Mouse (Mus musculus) lung, adult 2 months (tissue): Measurements from ENCODE around the gene Prkce. TPM values are rescaled to one million over a fixed set of nuclear protein-coding genes. Genes with fewer than 3 reads are reported as not detected.
A peak's percentile ranks its signal among the peaks of the same experiment; 100 is the strongest.

Experiments used
- DNase-seq: peaks from one replicate; pipeline ENCODE4 v3.0.0; 2022
- H3K4me1 ChIP-seq: fragments of 200-500 bp; 2 replicates; pipeline ENCODE4 v1.6.1; 2011; ENCODE audit warnings: low read length; ENCODE audit not compliant: control insufficient read depth, insufficient read depth
- H3K4me3 ChIP-seq: fragments of 200-500 bp; replicated peaks from 2 replicates; pipeline ENCODE3; 2011; ENCODE audit warnings: low read depth, mild to moderate bottlenecking, control low read depth, low read length; ENCODE audit errors: extremely low read depth
- CTCF ChIP-seq: fragments of 200-500 bp; IDR thresholded peaks from 2 replicates; pipeline ENCODE4 v1.5.1; 2011; ENCODE audit warnings: mild to moderate bottlenecking, low read length, control low read depth; ENCODE audit not compliant: insufficient read depth
- POLR2A ChIP-seq: fragments of 200-500 bp; IDR thresholded peaks from 2 replicates; pipeline ENCODE4 v1.6.1; 2011; ENCODE audit warnings: low read depth, mild to moderate bottlenecking, control low read depth, low read length, borderline replicate concordance; ENCODE audit errors: extremely low read depth
- WGBS: fragments of 180-500 bp; shearing (Covaris S2); methylation state at CpG from one replicate; pipeline ENCODE4 v1.1.7; 2018; 5-methylcytosine and 5-hydroxymethylcytosine counted together
- polyA plus RNA-seq: library from polyadenylated mRNA; depleted of rRNA; stranded (reverse); fragments of >200 nt; gene quantifications from 2 replicates; pipeline ENCODE4 v1.2.3, GENCODE M21; 2012

The Prkce gene
- polyA plus RNA-seq, 1 experiment = 13.5 TPM

DNA sequence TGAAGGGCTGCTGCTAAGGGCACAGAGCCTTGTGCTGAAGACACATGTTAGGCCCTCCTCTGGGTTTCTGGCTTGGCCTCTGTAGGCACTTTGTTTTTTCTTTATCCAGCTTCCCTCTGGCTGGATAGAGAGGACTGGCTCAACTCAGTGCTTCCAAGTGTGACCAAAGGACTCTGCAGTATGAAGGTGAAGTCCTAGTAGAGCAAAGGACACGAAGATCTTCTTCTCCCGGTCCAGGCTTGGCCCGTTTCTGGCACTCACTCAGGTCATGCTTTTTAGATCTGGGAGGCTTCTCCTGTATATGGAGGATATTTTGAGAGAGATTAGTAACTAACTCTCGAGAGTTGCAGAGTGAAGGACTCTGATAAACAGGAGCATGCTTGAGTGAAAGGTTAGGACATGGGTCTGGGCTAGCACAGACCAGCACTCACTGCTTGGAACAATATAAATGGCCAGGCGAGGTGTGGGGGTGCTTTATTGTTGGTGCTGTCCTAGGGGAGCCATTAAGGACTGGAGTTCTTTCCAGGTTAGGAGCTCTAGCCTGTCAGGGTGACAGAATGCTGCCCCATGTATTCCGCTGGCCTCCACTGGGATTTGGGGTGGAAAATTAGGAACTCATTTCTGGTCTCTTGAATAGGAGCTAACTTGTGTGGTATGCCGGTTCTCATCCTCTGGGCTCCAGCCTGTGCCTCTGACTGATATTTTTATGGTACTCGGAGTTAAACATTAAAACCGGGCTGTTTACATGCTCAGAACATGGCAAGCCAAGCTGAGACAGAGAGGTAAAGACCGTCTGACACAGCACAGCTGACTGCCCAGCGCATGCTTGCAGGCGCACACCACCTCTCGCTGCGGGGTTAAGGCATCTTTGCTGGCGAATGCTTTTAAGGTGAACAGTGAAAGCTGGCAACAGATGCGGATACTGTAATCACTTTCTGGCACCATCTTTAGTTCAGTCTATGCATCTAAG is 31.2 kb downstream of the Prkce start:
- no peak for DNase-seq
- Histone ChIP-seq H3K4me3 (no peak overlapping the region), H3K4me1 (peaks cover 8% of the 10 kb centered on the region)
- 85% methylated on average over 16 of the region's 16 CpGs for WGBS
- TF ChIP-seq CTCF (no peak), POLR2A (no peak)

DNA sequence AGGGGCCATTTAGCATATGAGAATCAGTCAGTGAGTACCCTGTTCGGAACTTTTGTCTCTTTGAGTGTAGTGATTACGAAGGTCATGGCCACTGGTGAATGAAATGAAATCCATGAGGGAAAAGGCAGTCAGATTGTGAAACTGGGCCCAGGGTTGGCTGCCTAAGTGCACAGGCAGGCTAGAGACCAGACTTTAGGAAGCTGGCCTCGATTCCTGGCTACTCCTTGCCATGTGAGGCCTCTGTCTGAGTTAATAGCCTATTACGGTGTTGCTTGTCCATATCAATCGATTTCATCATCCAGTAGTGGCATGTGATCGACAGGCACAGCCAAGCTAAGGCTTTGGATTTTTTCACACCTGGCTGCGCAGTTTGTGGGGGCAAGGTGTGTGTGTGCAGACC is 34.4 kb downstream of the Prkce start:
- H3K4me1 ChIP-seq = peaks cover 8% of the 10 kb centered on the region
- no peak for TF ChIP-seq CTCF
- no peak for TF ChIP-seq POLR2A
- no peak overlapping the region for H3K4me3 ChIP-seq
- DNase-seq = no peak
- 88% methylated on average over 7 of the region's 7 CpGs for WGBS

DNA sequence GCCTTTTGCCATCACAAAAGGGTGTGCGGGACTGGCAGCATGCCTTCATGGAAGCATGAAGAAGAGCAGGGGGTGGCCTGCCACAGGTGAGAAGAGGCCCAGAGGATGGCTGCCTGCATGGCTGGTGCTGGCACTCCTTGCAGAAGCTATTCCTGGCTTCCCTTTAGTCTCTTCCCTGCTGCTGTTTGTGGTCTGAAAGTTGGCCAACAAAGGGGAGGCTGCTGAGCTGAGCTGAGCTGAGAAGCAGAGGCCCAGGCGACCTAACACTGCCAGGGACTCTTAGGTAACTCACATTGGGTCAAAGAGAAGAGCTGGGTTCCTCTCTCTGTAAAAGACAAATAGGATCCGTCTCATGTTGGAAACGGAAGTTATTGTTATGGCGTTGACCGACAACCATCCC is 35.4 kb downstream of the Prkce start:
- H3K4me1 ChIP-seq = peaks cover 8% of the 10 kb centered on the region
- TF ChIP-seq CTCF = no peak
- TF ChIP-seq POLR2A = no peak
- 73% methylated on average over 6 of the region's 6 CpGs for WGBS
- H3K4me3 ChIP-seq = no peak overlapping the region
- DNase-seq = no peak

DNA sequence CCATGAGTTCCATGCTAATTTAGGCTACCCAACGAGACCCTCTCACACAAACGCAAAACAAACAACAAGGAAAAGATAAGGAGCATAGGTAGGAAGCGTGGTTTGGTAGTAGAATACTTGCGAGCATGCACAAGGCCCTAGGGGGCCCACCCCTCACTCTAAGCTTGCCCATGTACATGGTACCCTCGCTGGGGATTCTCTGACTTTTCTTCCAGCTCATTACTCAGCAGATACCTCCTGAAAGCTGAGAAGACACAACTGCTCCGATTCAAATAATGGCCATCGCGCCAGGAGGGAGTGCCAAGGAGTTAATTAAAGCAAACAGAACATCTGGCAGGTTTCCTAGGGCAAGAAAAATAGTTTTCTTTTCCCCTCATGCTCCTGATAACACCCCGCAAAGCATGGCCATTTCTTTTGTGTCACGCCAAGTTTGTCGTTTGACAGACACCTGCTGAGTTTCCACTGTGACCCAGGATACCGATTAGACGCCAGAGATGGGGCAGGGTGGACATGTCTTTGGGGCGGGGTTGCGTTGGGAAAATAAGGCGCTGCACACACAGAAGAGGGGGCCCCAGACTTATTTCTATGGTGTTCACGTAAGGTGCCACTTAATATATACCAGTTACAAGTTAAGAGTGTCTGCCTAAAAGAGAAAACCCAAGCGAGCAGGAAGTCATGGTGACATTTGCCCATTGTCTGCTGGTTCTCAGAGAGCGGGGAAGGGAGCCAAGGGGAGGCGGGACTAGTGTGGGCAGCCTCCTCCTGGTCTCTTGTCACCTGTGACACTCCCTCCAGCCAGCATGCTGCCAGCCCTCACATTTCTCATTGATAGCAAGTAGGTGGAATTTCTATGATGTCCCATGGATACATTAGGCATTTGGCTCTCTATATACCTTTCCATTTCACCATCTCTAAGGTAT is 36.2 kb downstream of the Prkce start:
- peak; percentile 35 for DNase-seq
- TF ChIP-seq POLR2A = no peak
- no peak for TF ChIP-seq CTCF
- WGBS = 44% methylated on average over 20 of the region's 20 CpGs

DNA sequence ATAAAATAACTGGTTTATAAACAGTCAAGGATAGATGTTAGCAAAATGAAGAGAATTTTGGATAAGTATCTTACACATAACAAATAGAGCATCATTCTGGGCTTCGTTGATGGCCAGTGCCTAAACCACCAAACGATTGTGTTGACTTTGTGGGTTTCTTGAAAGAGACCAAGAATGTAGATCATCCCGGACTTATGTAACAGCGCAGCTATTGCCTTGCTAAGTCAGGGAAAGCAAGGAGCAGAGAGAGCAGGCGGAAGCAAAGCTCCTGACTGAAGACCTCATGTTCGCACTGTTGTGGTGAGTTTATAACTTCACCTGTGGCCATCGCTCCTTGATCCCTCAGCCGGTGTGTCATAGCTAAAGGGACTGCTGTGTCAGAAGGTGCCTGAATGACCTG is 38.7 kb downstream of the Prkce start:
- DNase-seq = no peak
- peaks cover 16% of the 10 kb centered on the region for H3K4me1 ChIP-seq
- WGBS = 75% methylated on average over 8 of the region's 8 CpGs
- H3K4me3 ChIP-seq = no peak overlapping the region
- TF ChIP-seq CTCF = no peak
- TF ChIP-seq POLR2A = no peak

More for the DNA sequence above, 36.2 kb downstream of the Prkce start:
- Histone ChIP-seq H3K4me3 (no peak overlapping the region), H3K4me1 (peaks cover 13% of the 10 kb centered on the region)

DNA sequence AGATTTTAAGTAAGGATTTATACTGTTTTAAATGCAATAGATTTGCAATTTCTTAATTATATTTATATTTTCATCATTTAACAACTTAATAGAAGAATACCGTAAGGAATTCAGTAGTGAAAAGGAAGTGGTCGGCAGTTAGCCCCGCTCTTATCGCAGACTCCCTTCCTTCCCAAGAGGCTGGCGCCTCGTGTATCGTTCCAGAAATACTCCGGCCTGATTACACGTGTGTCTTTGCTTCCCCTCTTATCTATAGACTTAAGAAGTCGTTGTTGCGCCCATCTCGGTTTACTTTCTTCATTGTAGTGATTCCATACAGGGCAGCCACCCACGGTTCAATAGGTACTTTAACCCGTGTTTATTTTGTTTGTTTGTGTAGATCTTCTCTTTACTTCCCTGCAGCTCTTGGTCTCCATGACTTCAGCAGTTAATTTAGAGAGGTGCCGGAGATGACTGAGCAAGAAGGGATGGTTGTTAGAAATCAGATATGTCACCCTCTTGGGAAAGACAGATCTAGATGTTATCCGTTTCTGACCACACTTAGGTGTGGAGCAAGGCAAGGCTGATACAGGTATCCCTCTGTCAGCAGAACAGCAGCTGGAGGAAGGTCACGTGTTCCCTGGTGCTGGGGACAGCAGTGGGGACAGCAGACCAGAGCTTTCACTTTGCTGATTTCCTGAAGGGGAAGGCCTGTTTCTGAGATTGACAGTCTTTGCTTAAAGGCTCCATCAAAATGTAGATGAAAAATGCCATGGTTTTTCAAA is 40.7 kb downstream of the Prkce start:
- 37% methylated on average over 17 of the region's 17 CpGs for WGBS
- TF ChIP-seq CTCF = no peak
- no peak for TF ChIP-seq POLR2A
- DNase-seq = no peak
- Histone ChIP-seq H3K4me1 (peaks cover 11% of the 10 kb centered on the region), H3K4me3 (no peak overlapping the region)

DNA sequence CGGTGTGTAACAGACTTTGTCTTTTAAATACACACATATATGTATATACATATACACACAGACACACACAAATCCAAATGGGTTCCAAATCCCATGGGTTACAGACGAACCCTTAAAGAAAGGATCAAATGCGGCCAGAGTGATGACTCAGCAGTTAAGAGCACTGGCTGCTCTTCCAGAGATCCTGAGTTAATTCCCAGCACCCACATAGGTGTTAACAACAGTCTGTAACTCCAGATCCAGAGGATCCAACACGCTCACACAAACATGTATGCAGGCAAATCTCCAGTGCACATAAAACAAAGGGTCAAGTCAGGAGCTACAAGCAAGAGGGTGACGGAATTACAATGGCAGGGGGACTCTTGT is 41.2 kb downstream of the Prkce start:
- Histone ChIP-seq H3K4me1 (peaks cover 8% of the 10 kb centered on the region), H3K4me3 (no peak overlapping the region)
- no peak for DNase-seq
- 95% methylated on average over 5 of the region's 5 CpGs for WGBS
- TF ChIP-seq CTCF (no peak), POLR2A (no peak)

DNA sequence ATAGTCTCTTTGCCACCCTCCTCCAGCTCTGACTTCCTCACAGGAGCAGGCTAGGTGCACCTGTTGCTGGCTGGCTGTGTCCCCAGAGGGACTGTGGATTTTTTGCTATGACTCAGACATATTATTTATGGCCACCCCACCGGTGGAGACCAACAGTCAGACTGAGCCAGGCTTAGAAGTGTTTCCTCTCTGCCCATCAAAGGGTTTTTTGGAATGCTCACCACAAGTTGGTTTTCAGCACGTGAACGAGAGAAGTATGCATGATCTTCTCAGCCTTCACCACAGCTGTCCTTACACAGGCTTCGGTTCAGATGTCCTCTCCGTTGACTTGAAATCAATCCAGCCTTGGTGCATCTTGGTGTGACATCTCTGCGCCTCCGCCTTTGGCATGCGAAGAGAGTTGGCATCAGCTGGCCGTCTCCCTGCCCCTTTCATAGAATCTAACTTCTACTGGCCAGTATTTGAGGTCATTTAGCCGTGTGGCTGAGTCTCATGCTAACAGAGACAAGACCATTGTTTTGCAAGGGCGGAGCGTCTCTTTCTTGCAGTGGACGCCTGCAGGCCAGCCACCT is 42.2 kb downstream of the Prkce start:
- 64% methylated on average over 13 of the region's 13 CpGs for WGBS
- no peak overlapping the region for H3K4me3 ChIP-seq
- TF ChIP-seq POLR2A (no peak), CTCF (no peak)
- H3K4me1 ChIP-seq = peaks cover 8% of the 10 kb centered on the region
- no peak for DNase-seq

DNA sequence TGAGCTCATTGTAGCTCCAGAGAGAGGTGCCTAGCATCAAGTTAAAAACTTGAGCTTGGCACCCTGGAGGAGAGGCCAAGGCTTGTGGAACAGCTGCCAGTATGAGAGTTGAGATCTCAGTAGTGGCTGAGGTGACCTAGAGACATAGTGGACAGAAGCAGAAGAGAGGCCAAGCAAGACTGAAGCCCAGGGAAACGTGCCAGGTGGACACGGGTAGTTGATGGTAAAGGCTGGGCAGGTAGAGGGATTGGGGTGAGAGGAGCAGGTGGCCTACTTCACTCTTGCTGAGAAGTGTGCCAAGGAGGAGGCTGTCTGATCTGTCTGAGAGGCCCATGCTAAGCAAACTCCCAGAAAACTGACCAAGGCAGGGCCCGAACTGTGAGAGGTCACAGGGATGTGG is 44.6 kb downstream of the Prkce start:
- peaks cover 8% of the 10 kb centered on the region for H3K4me1 ChIP-seq
- TF ChIP-seq POLR2A = no peak
- TF ChIP-seq CTCF = no peak
- no peak for DNase-seq
- no peak overlapping the region for H3K4me3 ChIP-seq
- WGBS = 89% methylated on average over 3 of the region's 3 CpGs
